Mouse (Mus musculus) hindbrain, embryonic 10.5 days (tissue): ENCODE results near the gene Kcnj3. TPM values are rescaled to one million over a fixed set of nuclear protein-coding genes. Genes with fewer than 3 reads are reported as not detected.

ENCODE experiments used
- DNase-seq: peaks from one replicate; pipeline ENCODE4 v3.0.0-alpha.2; 2017; ENCODE audit warnings: low spot score
- H3K27ac ChIP-seq: fragments of 300-500 bp; sonication (generic); 2 replicates; pipeline ENCODE4 v1.5.1; 2016; ENCODE audit warnings: mild to moderate bottlenecking, moderate library complexity
- H3K27me3 ChIP-seq: fragments of 300-500 bp; sonication (generic); 2 replicates; pipeline ENCODE4 v1.6.1; 2016; ENCODE audit warnings: mild to moderate bottlenecking; ENCODE audit not compliant: poor library complexity, insufficient read depth, severe bottlenecking
- H3K36me3 ChIP-seq: fragments of 300-500 bp; sonication (generic); 2 replicates; pipeline ENCODE4 v1.6.1; 2016; ENCODE audit warnings: mild to moderate bottlenecking, moderate library complexity
- H3K4me1 ChIP-seq: fragments of 300-500 bp; sonication (generic); replicated peaks from 2 replicates; pipeline ENCODE4 v1.6.1; 2016; ENCODE audit warnings: mild to moderate bottlenecking
- H3K4me3 ChIP-seq: fragments of 300-500 bp; sonication (generic); 2 replicates; pipeline ENCODE4 v1.5.1; 2016; ENCODE audit warnings: mild to moderate bottlenecking, moderate library complexity
- H3K9me3 ChIP-seq: fragments of 300-500 bp; sonication (generic); 2 replicates; pipeline ENCODE4 v1.6.1; 2016; ENCODE audit warnings: mild to moderate bottlenecking, moderate library complexity
- WGBS: fragments of 180-500 bp; shearing (Covaris S2); methylation state at CpG from one replicate; pipeline ENCODE4 v1.1.7; 2016; 5-methylcytosine and 5-hydroxymethylcytosine counted together
- polyA plus RNA-seq: library from polyadenylated mRNA; unstranded; fragments of >200 nt; fragmentation: Nextera tagmentation; extraction: Ambion mirVana; gene quantifications from 2 replicates; pipeline ENCODE4 v1.2.1, GENCODE M21; 2016

Kcnj3 gene
- polyA plus RNA-seq, 1 experiment from 2014 or later: 0.44 TPM

DNA sequence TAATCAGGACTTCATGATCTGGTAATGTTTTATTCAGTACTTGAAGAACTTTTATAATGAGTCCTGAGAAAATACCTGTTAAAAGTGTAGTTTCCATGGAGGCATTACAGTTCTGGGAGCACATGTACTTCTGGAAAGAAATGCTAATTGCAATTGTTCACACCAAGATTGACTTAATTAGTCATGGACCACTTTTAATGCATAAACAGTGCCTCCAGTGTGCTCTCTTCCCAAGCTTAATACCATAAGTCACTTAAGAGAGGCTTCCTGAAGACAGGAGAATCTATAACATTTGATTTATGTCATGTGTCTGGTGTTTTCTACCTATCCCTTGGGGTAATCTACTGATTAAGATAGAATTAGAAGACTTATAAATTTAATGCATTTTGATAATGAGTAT, 111.8 kb downstream of the Kcnj3 start:
- H3K4me3 ChIP-seq: no peak overlapping the region
- DNase-seq: no peak
- no peaks in the 10 kb centered on the region for H3K36me3 ChIP-seq
- no peak overlapping the region for H3K27ac ChIP-seq
- H3K9me3 ChIP-seq: no peaks in the 10 kb centered on the region
- no peaks in the 10 kb centered on the region for H3K4me1 ChIP-seq
- H3K27me3 ChIP-seq: no peaks in the 10 kb centered on the region

DNA sequence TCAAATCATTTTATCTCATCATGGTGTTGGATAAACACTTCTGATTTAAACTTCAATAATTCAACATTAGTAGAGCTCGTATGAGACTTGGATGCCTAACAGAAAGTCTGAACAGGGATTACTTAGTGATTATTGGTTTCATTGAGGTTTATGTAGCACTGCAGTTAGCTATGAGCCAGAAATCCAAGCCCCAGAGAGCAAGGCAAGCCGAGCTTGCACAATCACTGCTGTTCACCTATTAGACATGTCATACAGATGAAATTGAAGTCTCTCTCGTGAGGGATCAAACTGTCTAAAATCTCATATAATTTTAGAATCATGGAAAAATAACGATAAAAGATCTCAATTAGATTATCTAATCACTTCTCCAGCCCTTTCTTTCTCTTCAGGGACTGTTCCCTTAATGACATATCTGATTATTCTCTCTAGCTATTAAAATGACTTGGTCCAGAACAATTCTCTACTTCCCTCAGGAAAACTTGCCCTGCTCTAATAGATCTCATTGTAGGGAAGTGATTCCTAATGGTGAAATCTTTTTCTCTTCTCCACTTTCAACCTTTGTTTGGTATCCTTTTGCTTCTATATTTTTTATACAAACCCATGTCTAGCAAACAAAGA, 122.7 kb downstream of the Kcnj3 start:
- Histone ChIP-seq H3K4me1 (no peaks in the 10 kb centered on the region), H3K36me3 (no peaks in the 10 kb centered on the region), H3K9me3 (no peaks in the 10 kb centered on the region), H3K27me3 (no peaks in the 10 kb centered on the region), H3K4me3 (no peak overlapping the region), H3K27ac (no peak overlapping the region)
- 86% methylated on average over 4 of the region's 4 CpGs for WGBS
- no peak for DNase-seq

DNA sequence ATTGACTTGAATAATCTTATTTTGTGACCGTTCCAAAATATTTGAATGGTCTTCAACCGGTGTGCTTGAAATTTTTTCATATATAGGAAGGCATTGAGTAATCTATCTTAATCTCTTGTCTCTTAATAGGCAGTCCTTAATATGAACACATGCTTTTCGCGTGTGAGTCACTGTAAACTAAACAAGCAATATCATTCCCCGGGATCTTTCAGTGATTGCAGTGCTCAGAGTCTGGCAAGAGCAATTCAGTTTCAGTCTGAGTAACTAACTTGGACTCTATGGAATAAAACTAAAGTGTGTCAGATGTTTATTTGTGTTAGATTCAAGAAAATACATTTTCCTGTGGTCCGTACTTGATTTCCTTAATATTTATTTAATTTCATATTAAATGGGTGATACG, 133.5 kb downstream of the Kcnj3 start:
- H3K27me3 ChIP-seq: no peaks in the 10 kb centered on the region
- H3K36me3 ChIP-seq: no peaks in the 10 kb centered on the region
- no peaks in the 10 kb centered on the region for H3K9me3 ChIP-seq
- no peak overlapping the region for H3K4me3 ChIP-seq
- DNase-seq: no peak
- no peak overlapping the region for H3K27ac ChIP-seq
- 92% methylated on average over 7 of the region's 7 CpGs for whole genome bisulfite sequencing
- H3K4me1 ChIP-seq: no peaks in the 10 kb centered on the region

DNA sequence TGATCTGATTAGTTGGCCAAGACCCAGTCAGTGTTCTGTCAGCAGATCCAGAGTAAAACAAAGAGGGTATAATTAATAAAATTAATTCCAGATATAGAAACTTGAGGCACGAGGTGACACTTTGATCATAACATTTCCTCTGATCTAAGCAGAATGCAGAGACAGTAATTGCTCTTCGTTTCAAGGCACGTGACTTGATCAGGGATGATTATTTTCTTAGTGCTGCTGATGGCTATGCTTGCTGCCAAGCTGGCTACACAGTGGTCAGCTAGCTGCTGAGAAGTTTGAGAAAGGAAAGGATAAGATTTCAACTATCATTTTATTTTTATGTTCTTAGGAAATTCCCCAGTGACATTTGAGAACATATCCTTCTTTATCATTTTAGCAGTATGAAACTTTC, 135.7 kb downstream of the Kcnj3 start:
- 74% methylated on average over 3 of the region's 3 CpGs for WGBS
- Histone ChIP-seq H3K4me1 (no peaks in the 10 kb centered on the region), H3K36me3 (no peaks in the 10 kb centered on the region), H3K9me3 (no peaks in the 10 kb centered on the region), H3K27me3 (no peaks in the 10 kb centered on the region), H3K27ac (no peak overlapping the region), H3K4me3 (no peak overlapping the region)
- DNase-seq: no peak

DNA sequence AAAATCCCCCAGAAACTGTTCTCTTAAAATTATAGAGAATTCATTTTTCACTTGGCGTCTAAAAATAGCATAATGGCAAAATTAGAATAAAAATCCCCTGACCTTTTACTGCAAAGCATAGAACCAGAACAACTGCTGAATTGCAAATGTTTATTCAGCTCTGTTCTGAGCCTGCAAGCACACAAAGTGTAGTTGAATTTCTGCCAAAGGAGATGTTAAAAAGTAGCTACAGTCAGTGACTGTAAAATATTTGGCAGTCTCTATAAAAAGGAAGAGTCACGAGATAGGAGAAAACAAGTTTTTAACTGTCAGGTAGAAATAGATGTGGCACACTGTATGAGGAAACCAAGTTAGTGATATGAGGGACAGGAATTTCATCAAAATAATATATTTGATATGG, 144.5 kb downstream of the Kcnj3 start:
- H3K4me1 ChIP-seq: no peaks in the 10 kb centered on the region
- DNase-seq: no peak
- no peak overlapping the region for H3K27ac ChIP-seq
- H3K4me3 ChIP-seq: no peak overlapping the region
- no peaks in the 10 kb centered on the region for H3K27me3 ChIP-seq
- no peaks in the 10 kb centered on the region for H3K36me3 ChIP-seq
- no peaks in the 10 kb centered on the region for H3K9me3 ChIP-seq
- 92% methylated on average over 2 of the region's 2 CpGs for WGBS

DNA sequence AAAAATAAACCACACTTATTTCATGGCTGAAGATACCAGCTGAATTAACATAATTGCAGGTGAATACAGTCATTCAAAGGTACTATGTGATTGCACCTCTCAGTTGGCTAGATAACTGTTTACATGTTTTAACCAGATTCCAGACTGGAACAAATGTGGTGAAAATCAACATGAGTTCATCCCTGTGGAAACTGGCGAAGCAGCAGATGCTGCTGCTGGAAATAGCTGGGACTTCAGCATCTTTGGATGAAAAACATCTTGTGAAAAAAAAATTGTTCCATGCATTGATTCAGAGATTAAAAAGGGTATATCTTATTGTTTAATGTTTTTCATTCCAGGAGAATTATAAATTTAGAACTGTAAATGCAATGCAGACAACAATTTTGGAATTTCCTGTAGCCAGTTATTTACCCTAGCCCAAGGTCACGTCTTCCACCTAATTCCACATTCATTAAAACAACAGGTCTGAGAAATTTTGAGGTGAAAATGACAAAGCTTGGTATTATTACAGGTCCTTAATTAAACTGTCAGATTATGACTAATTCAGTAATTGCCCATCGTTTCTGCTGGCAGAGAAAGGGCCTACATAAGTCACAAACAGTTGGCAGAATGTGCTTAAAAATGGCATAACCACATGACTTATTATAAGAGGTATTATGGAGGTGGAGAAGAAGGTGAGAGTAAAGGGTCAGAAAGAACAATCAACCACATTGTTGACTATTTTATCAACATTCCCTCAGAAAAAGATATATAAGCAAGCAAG, 155.6 kb downstream of the Kcnj3 start:
- Histone ChIP-seq H3K4me3 (no peak overlapping the region), H3K4me1 (no peaks in the 10 kb centered on the region), H3K27me3 (no peaks in the 10 kb centered on the region), H3K9me3 (no peaks in the 10 kb centered on the region), H3K27ac (no peak overlapping the region), H3K36me3 (no peaks in the 10 kb centered on the region)
- 76% methylated on average over 3 of the region's 3 CpGs for WGBS
- no peak for DNase-seq
